Mouse (Mus musculus) thymus, adult 2 months (tissue): ENCODE measurements around the gene Ak8. TPM values are rescaled to one million over a fixed set of nuclear protein-coding genes. Genes with fewer than 3 reads are reported as not detected.

Source experiments
- DNase-seq: peaks from one replicate; pipeline ENCODE4 v3.0.0; 2021
- H3K27ac ChIP-seq: fragments of 200-500 bp; 2 replicates; pipeline ENCODE4 v1.5.1; 2012; ENCODE audit warnings: low read length, control low read depth; ENCODE audit not compliant: control insufficient read depth, insufficient read depth
- H3K27me3 ChIP-seq: fragments of 200-500 bp; 2 replicates; pipeline ENCODE4 v1.6.1; 2012; ENCODE audit warnings: mild to moderate bottlenecking, low read length, moderate library complexity, mixed read lengths; ENCODE audit not compliant: control insufficient read depth, insufficient read depth
- H3K36me3 ChIP-seq: fragments of 200-500 bp; 2 replicates; pipeline ENCODE4 v1.6.1; 2012; ENCODE audit warnings: mild to moderate bottlenecking, low read length, moderate library complexity; ENCODE audit not compliant: control insufficient read depth, insufficient read depth
- H3K4me1 ChIP-seq: fragments of 200-500 bp; replicated peaks from 2 replicates; pipeline ENCODE4 v1.6.1; 2012; ENCODE audit warnings: low read length; ENCODE audit not compliant: control insufficient read depth, insufficient read depth
- H3K4me3 ChIP-seq: fragments of 200-500 bp; 2 replicates; pipeline ENCODE4 v1.5.1; 2012; ENCODE audit warnings: mild to moderate bottlenecking, low read length, control low read depth, moderate library complexity; ENCODE audit not compliant: control insufficient read depth, insufficient read depth
- CTCF ChIP-seq: fragments of 200-500 bp; IDR thresholded peaks from 2 replicates; pipeline ENCODE4 v1.5.1; 2012; ENCODE audit warnings: mild to moderate bottlenecking, control low read depth, low read length, moderate library complexity, borderline replicate concordance; ENCODE audit not compliant: control insufficient read depth, poor library complexity, insufficient read depth; ENCODE audit errors: extremely low read depth
- POLR2A ChIP-seq: fragments of 200-500 bp; IDR thresholded peaks from 2 replicates; pipeline ENCODE4 v1.6.1; 2012; ENCODE audit warnings: mild to moderate bottlenecking, low read length, control low read depth, moderate library complexity; ENCODE audit not compliant: control insufficient read depth, poor library complexity, insufficient read depth; ENCODE audit errors: extremely low read depth
- WGBS: fragments of 180-500 bp; shearing (Covaris S2); methylation state at CpG from one replicate; pipeline ENCODE4 v1.1.7; 2018; 5-methylcytosine and 5-hydroxymethylcytosine counted together
- polyA plus RNA-seq: library from polyadenylated mRNA; depleted of rRNA; stranded (reverse); fragments of >200 nt; gene quantifications from 2 replicates; pipeline ENCODE4 v1.2.3, GENCODE M21; 2012

Ak8 gene
- polyA plus RNA-seq, 1 experiment = 0.89 TPM

DNA sequence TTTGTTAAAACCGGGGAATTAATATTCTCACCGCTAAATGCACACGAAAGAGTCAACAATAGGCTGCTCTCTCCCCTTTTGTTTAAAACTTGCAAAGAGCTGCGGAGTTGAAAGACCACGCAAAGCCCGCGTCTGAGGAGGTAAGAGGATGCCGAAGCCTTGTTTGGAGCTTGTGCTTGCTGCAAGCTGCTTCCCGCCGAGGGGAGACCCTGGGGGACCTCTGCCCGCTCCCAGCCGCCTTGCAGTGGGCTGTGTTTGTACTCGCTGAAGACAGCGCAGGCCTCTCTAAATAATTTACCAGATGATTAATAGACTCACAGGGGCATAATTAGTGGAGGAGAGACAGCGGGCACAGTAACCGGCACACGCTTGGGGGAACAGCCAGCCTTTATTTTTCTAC, 51.2 kb downstream of the Ak8 start:
- Histone ChIP-seq H3K4me3 (peak overlapping the region; percentile 28), H3K27ac (no peak overlapping the region), H3K4me1 (peaks cover 9% of the 10 kb centered on the region; the same call in 1 of the 2 replicates), H3K36me3 (no peaks in the 10 kb centered on the region), H3K27me3 (no peaks in the 10 kb centered on the region)
- DNase-seq = peak; percentile 10
- 2% methylated on average over 17 of the region's 17 CpGs for WGBS
- TF ChIP-seq CTCF = no peak
- no peak for TF ChIP-seq POLR2A

- no peaks in the 10 kb centered on the region for H3K27me3 ChIP-seq
- H3K27ac ChIP-seq = no peak overlapping the region
- H3K4me1 ChIP-seq = peaks cover 9% of the 10 kb centered on the region; the same call in 1 of the 2 replicates
- TF ChIP-seq CTCF = no peak
- no peak for TF ChIP-seq POLR2A
- 9% methylated on average over 17 of the region's 17 CpGs for WGBS
- 0 out of 2 replicates have a peak overlapping the region, but pooled peaks have one; percentile 5 for H3K4me3 ChIP-seq
- H3K36me3 ChIP-seq = no peaks in the 10 kb centered on the region
- DNase-seq = no peak
These were observed 51.7 kb downstream of the Ak8 start for GRCm38 (mm10) chr2:28751658-28752057.

DNA sequence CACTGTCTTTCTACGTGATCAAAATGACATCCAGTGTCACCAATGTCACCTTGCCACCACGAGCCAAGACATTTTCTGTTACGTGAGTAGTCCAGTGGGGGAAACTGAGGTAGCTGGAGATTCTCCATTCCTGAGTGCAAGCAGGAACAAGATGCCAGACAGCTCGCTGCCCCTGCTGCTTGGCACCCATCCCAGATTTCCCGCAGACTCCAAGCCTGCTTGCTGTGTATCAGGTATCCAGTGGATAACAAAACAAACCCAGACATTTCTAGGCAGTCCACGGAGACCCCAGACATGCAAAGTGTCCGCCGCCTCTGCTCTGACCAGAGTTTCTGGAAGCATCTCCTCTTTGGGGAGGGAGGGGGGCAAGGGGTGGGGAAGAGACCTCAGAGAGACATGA, 52.4 kb downstream of the Ak8 start:
- DNase-seq = no peak
- peaks cover 9% of the 10 kb centered on the region; the same call in 1 of the 2 replicates for H3K4me1 ChIP-seq
- 86% methylated on average over 8 of the region's 8 CpGs for WGBS

GRCm38 (mm10) chr2:28755451-28755850, 55.5 kb downstream of the Ak8 start:
- 7% methylated on average over 7 of the region's 7 CpGs for WGBS
- H3K27ac ChIP-seq = no peak overlapping the region
- H3K4me3 ChIP-seq = no peak overlapping the region
- TF ChIP-seq POLR2A (no peak), CTCF (peak; percentile 26; the same call in 1 of the 2 replicates)
- peak; percentile 84 for DNase-seq
- H3K4me1 ChIP-seq = peaks cover 9% of the 10 kb centered on the region; the same call in 1 of the 2 replicates
- H3K36me3 ChIP-seq = no peaks in the 10 kb centered on the region
- H3K27me3 ChIP-seq = no peaks in the 10 kb centered on the region

More for the DNA sequence above, 52.4 kb downstream of the Ak8 start:
- H3K36me3 ChIP-seq = no peaks in the 10 kb centered on the region
- H3K27ac ChIP-seq = no peak overlapping the region
- TF ChIP-seq POLR2A (no peak), CTCF (no peak)
- H3K4me3 ChIP-seq = no peak overlapping the region
- no peaks in the 10 kb centered on the region for H3K27me3 ChIP-seq

DNA sequence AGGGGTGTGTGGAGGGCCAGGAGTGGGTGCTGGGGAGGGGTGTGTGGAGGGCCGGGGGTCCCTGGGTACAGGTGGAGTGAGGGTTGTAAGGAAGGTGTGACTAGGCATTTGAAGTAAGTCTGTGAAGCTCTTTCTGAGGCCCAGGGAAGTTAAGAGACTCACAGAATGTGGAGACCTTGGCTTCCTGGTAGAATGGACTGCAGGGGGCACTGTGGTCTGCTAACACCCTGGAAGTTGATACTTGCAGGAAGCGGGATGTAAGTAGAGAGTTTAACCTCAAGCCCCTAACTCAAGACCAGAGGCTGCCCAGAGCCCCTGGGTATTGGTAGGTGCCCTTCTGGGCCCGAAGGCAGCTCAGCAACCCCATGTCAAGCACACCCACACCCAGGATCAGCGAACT, 56.2 kb downstream of the Ak8 start:
- 48% methylated on average over 4 of the region's 4 CpGs for WGBS
- TF ChIP-seq POLR2A (no peak), CTCF (no peak)
- H3K27ac ChIP-seq = no peak overlapping the region
- no peaks in the 10 kb centered on the region for H3K36me3 ChIP-seq
- peaks cover 4% of the 10 kb centered on the region; the same call in 1 of the 2 replicates for H3K4me1 ChIP-seq
- no peak overlapping the region for H3K4me3 ChIP-seq
- no peaks in the 10 kb centered on the region for H3K27me3 ChIP-seq
- DNase-seq = peak; percentile 51

GRCm38 (mm10) chr2:28759441-28759840, 59.5 kb downstream of the Ak8 start:
- WGBS = 77% methylated on average over 4 of the region's 4 CpGs
- Histone ChIP-seq H3K36me3 (no peaks in the 10 kb centered on the region), H3K4me1 (no peaks in the 10 kb centered on the region), H3K4me3 (no peak overlapping the region), H3K27ac (no peak overlapping the region), H3K27me3 (no peaks in the 10 kb centered on the region)
- no peak for TF ChIP-seq POLR2A
- TF ChIP-seq CTCF = no peak
- DNase-seq = no peak

DNA sequence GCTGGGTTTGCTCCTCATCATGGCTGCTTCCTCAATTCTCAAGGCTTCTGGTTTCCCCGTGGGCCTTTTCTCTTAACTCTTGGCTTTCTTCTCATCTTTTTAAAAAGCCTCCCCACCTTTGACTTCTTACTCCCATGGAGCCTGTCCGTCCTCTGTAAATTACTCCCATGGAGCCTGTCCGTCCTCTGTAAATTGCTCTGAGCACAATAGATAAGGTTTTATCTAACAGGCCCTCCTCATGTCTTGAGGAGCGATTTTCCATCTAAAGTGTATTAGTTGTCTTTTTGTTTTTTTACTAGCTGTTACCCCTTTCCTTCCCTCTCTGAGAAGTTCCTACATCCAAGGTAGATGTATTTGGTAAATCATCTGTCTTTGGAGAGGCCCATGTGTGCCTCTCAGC, 66.6 kb downstream of the Ak8 start:
- TF ChIP-seq POLR2A = no peak
- TF ChIP-seq CTCF = no peak
- H3K36me3 ChIP-seq = no peaks in the 10 kb centered on the region
- 63% methylated on average over 4 of the region's 4 CpGs for WGBS
- H3K27me3 ChIP-seq = no peaks in the 10 kb centered on the region
- DNase-seq = no peak
- no peak overlapping the region for H3K27ac ChIP-seq
- peaks cover 12% of the 10 kb centered on the region for H3K4me1 ChIP-seq
- no peak overlapping the region for H3K4me3 ChIP-seq
